Mouse (Mus musculus) erythroblast, adult 5-6 weeks (primary cell): Measurements from ENCODE around the gene Rnh1. TPM values are rescaled to one million over a fixed set of nuclear protein-coding genes. Genes with fewer than 3 reads are reported as not detected.

ENCODE experiments used
- ATAC-seq: replicated peaks from 2 replicates; pipeline ENCODE4 v1.8.0; 2016; ENCODE audit warnings: moderate number of reproducible peaks, mild to moderate bottlenecking, moderate TSS enrichment, inconsistent platforms; ENCODE audit not compliant: poor library complexity, low FRiP score, severe bottlenecking
- total RNA-seq, 2 experiments: library from RNA; stranded (forward) in 1 of 2; stranded (reverse) in 1 of 2; fragments of 150-400 nt in 1 of 2; fragments of 200-764, 138-1000 nt in 1 of 2; gene quantifications; 2 replicates each; pipeline versions ENCODE4 v1.2.3 to v1.2.4; 2015 to 2017; ENCODE audit warnings: low replicate concordance in 2 of 2

Rnh1 gene
- total RNA-seq, 2 experiments from 2014 or later: 11.9 to 15.7 TPM

GRCm38 (mm10) chr7:141121051-141121531, 51.6 kb downstream of the Rnh1 start:
- ATAC-seq: no peak

GRCm38 (mm10) chr7:141120605-141121004, 52.1 kb downstream of the Rnh1 start:
- ATAC-seq: no peak

- ATAC-seq: no peak
Observed at GRCm38 (mm10) chr7:141119487-141119886, 53.2 kb downstream of the Rnh1 start.

GRCm38 (mm10) chr7:141117636-141118035, 55.0 kb downstream of the Rnh1 start, which contains the start of gene Ano9:
Gene Ano9, minus strand, starts transcription at chr7:141117806.
- no peak for ATAC-seq

- 0 out of 2 replicates have a peak, but pooled peaks have one; percentile 16 for ATAC-seq
Observed at GRCm38 (mm10) chr7:141115874-141116273, 56.8 kb downstream of the Rnh1 start.

Other genes starting within 250 kb of the Rnh1 start
- gene Pgghg, start 231.5 kb downstream of the Rnh1 start, total RNA-seq (2015; ENCODE audit: low replicate concordance): 0.38 and 3.8 TPM in 2 replicates
- 1.5 and 3.3 TPM in 2 replicates for gene Pgghg, start 231.5 kb downstream of the Rnh1 start, total RNA-seq (2017; ENCODE audit: low replicate concordance)
- not detected in 2 replicates for gene Ifitm5, start 222.6 kb downstream of the Rnh1 start, total RNA-seq (2015; ENCODE audit: low replicate concordance)
- gene Ifitm5, start 222.6 kb downstream of the Rnh1 start, total RNA-seq (2017; ENCODE audit: low replicate concordance): 1.5 TPM in 1 of 2 replicates, not detected in the other
- not detected in 2 replicates for gene Gm45717, start 216.9 kb downstream of the Rnh1 start, total RNA-seq (2015; ENCODE audit: low replicate concordance)
- gene Gm45717, start 216.9 kb downstream of the Rnh1 start, total RNA-seq (2017; ENCODE audit: low replicate concordance): not detected in 2 replicates
- gene Ifitm2, start 216.9 kb downstream of the Rnh1 start, total RNA-seq (2015; ENCODE audit: low replicate concordance): 133 and 151 TPM in 2 replicates
- gene Ifitm2, start 216.9 kb downstream of the Rnh1 start, total RNA-seq (2017; ENCODE audit: low replicate concordance): 41.4 and 47.4 TPM in 2 replicates
- gene Ifitm1, start 205.6 kb downstream of the Rnh1 start, total RNA-seq (2015; ENCODE audit: low replicate concordance): 31.8 and 47.3 TPM in 2 replicates
- gene Ifitm1, start 205.6 kb downstream of the Rnh1 start, total RNA-seq (2017; ENCODE audit: low replicate concordance): 0.70 and 11.8 TPM in 2 replicates
- gene Ifitm3, start 162.1 kb downstream of the Rnh1 start, total RNA-seq (2015; ENCODE audit: low replicate concordance): 186 and 267 TPM in 2 replicates
- 78.8 and 112 TPM in 2 replicates for gene Ifitm3, start 162.1 kb downstream of the Rnh1 start, total RNA-seq (2017; ENCODE audit: low replicate concordance)
- 336 and 380 TPM in 2 replicates for gene Ifitm6, start 154.9 kb downstream of the Rnh1 start, total RNA-seq (2015; ENCODE audit: low replicate concordance)
- 99.4 and 179 TPM in 2 replicates for gene Ifitm6, start 154.9 kb downstream of the Rnh1 start, total RNA-seq (2017; ENCODE audit: low replicate concordance)
- not detected in 2 replicates for gene Gm17387, start 143.7 kb downstream of the Rnh1 start, total RNA-seq (2015; ENCODE audit: low replicate concordance)
- not detected in 2 replicates for gene Gm17387, start 143.7 kb downstream of the Rnh1 start, total RNA-seq (2017; ENCODE audit: low replicate concordance)
- gene B4galnt4, start 111.8 kb downstream of the Rnh1 start, total RNA-seq (2015; ENCODE audit: low replicate concordance): 0.84 TPM in 1 of 2 replicates, not detected in the other
- gene B4galnt4, start 111.8 kb downstream of the Rnh1 start, total RNA-seq (2017; ENCODE audit: low replicate concordance): not detected in 2 replicates
- not detected in 2 replicates for gene Pkp3, start 94.6 kb downstream of the Rnh1 start, total RNA-seq (2015; ENCODE audit: low replicate concordance)
- not detected in 2 replicates for gene Pkp3, start 94.6 kb downstream of the Rnh1 start, total RNA-seq (2017; ENCODE audit: low replicate concordance)
- 4.2 TPM in 1 of 2 replicates, not detected in the other for gene Sigirr, start 72.3 kb downstream of the Rnh1 start, total RNA-seq (2015; ENCODE audit: low replicate concordance)
- gene Sigirr, start 72.3 kb downstream of the Rnh1 start, total RNA-seq (2017; ENCODE audit: low replicate concordance): 2.8 and 4.4 TPM in 2 replicates
- not detected in 2 replicates for gene Ano9, start 55.1 kb downstream of the Rnh1 start, total RNA-seq (2015; ENCODE audit: low replicate concordance)
- not detected in 2 replicates for gene Ano9, start 55.1 kb downstream of the Rnh1 start, total RNA-seq (2017; ENCODE audit: low replicate concordance)
- 123 and 158 TPM in 2 replicates for gene Ptdss2, start 50.5 kb downstream of the Rnh1 start, total RNA-seq (2015; ENCODE audit: low replicate concordance)
- 153 and 164 TPM in 2 replicates for gene Ptdss2, start 50.5 kb downstream of the Rnh1 start, total RNA-seq (2017; ENCODE audit: low replicate concordance)
- gene Hras, start 21.1 kb upstream of the Rnh1 start, total RNA-seq (2015; ENCODE audit: low replicate concordance): 3.8 and 24.9 TPM in 2 replicates
- 11.4 and 20.8 TPM in 2 replicates for gene Hras, start 21.1 kb upstream of the Rnh1 start, total RNA-seq (2017; ENCODE audit: low replicate concordance)
- gene Lrrc56, start 21.3 kb upstream of the Rnh1 start, total RNA-seq (2015; ENCODE audit: low replicate concordance): 2.1 TPM in 1 of 2 replicates, not detected in the other
- 0.94 and 1.8 TPM in 2 replicates for gene Lrrc56, start 21.3 kb upstream of the Rnh1 start, total RNA-seq (2017; ENCODE audit: low replicate concordance)
- gene Lmntd2, start 41.2 kb upstream of the Rnh1 start, total RNA-seq (2015; ENCODE audit: low replicate concordance): not detected in 2 replicates
- 0.17 and 1.7 TPM in 2 replicates for gene Lmntd2, start 41.2 kb upstream of the Rnh1 start, total RNA-seq (2017; ENCODE audit: low replicate concordance)
- 1.7 and 6.0 TPM in 2 replicates for gene Rassf7, start 43.0 kb upstream of the Rnh1 start, total RNA-seq (2015; ENCODE audit: low replicate concordance)
- 3.9 and 12.2 TPM in 2 replicates for gene Rassf7, start 43.0 kb upstream of the Rnh1 start, total RNA-seq (2017; ENCODE audit: low replicate concordance)
- gene Phrf1, start 55.9 kb upstream of the Rnh1 start, total RNA-seq (2015; ENCODE audit: low replicate concordance): 24.9 and 30.0 TPM in 2 replicates
- gene Phrf1, start 55.9 kb upstream of the Rnh1 start, total RNA-seq (2017; ENCODE audit: low replicate concordance): 25.5 and 32.8 TPM in 2 replicates
- 49.5 and 73.8 TPM in 2 replicates for gene Irf7, start 93.6 kb upstream of the Rnh1 start, total RNA-seq (2015; ENCODE audit: low replicate concordance)
- 78.0 and 88.9 TPM in 2 replicates for gene Irf7, start 93.6 kb upstream of the Rnh1 start, total RNA-seq (2017; ENCODE audit: low replicate concordance)
- not detected in 2 replicates for gene Cdhr5, start 103.9 kb upstream of the Rnh1 start, total RNA-seq (2015; ENCODE audit: low replicate concordance)
- not detected in 2 replicates for gene Cdhr5, start 103.9 kb upstream of the Rnh1 start, total RNA-seq (2017; ENCODE audit: low replicate concordance)
- gene Sct, start 106.3 kb upstream of the Rnh1 start, total RNA-seq (2015; ENCODE audit: low replicate concordance): not detected in 2 replicates
- not detected in 2 replicates for gene Sct, start 106.3 kb upstream of the Rnh1 start, total RNA-seq (2017; ENCODE audit: low replicate concordance)
- gene Drd4, start 119.1 kb upstream of the Rnh1 start, total RNA-seq (2015; ENCODE audit: low replicate concordance): not detected in 2 replicates
- gene Drd4, start 119.1 kb upstream of the Rnh1 start, total RNA-seq (2017; ENCODE audit: low replicate concordance): not detected in 2 replicates
- 9.4 and 18.3 TPM in 2 replicates for gene Deaf1, start 154.8 kb upstream of the Rnh1 start, total RNA-seq (2015; ENCODE audit: low replicate concordance)
- gene Deaf1, start 154.8 kb upstream of the Rnh1 start, total RNA-seq (2017; ENCODE audit: low replicate concordance): 14.1 and 16.0 TPM in 2 replicates
- gene Tmem80, start 154.9 kb upstream of the Rnh1 start, total RNA-seq (2015; ENCODE audit: low replicate concordance): 6.5 and 8.4 TPM in 2 replicates
- gene Tmem80, start 154.9 kb upstream of the Rnh1 start, total RNA-seq (2017; ENCODE audit: low replicate concordance): 10.5 and 12.9 TPM in 2 replicates
- gene Eps8l2, start 166.0 kb upstream of the Rnh1 start, total RNA-seq (2015; ENCODE audit: low replicate concordance): not detected in 2 replicates
- not detected in 2 replicates for gene Eps8l2, start 166.0 kb upstream of the Rnh1 start, total RNA-seq (2017; ENCODE audit: low replicate concordance)
- gene Taldo1, start 219.3 kb upstream of the Rnh1 start, total RNA-seq (2015; ENCODE audit: low replicate concordance): 132 and 180 TPM in 2 replicates
- 443 and 565 TPM in 2 replicates for gene Taldo1, start 219.3 kb upstream of the Rnh1 start, total RNA-seq (2017; ENCODE audit: low replicate concordance)
- gene Gatd1, start 241.3 kb upstream of the Rnh1 start, total RNA-seq (2015; ENCODE audit: low replicate concordance): 6.3 and 9.2 TPM in 2 replicates
- gene Gatd1, start 241.3 kb upstream of the Rnh1 start, total RNA-seq (2017; ENCODE audit: low replicate concordance): 4.9 and 6.0 TPM in 2 replicates